Mouse (Mus musculus) T-helper 1 cell (primary cell): Measurements from ENCODE around the gene Ankdd1b.

Experiments
- in situ Hi-C: fragments of 300-600 bp; cut with MboI, MseI; formaldehyde crosslinking; loops from one replicate; pipeline ENCODE4 v1.15.1; 2025; ENCODE audit warnings: high pct_unique_total_duplicates

The Ankdd1b gene

GRCm38 (mm10) chr13:96416380-96416779, 54.6 kb downstream of the Ankdd1b start:
- in situ Hi-C loops: no loop called here

GRCm38 (mm10) chr13:96414384-96414783, 56.6 kb downstream of the Ankdd1b start:
- in situ Hi-C loops: no loop called here

GRCm38 (mm10) chr13:96408786-96409185, 62.2 kb downstream of the Ankdd1b start:
- in situ Hi-C loops: no loop called here

GRCm38 (mm10) chr13:96407040-96407439, 64.0 kb downstream of the Ankdd1b start:
- in situ Hi-C loops: no loop called here

- in situ Hi-C loops: no loop called here
Measured at GRCm38 (mm10) chr13:96405518-96405917, 65.5 kb downstream of the Ankdd1b start.

- in situ Hi-C loops: no loop called here
Measured at GRCm38 (mm10) chr13:96401251-96401650, 69.7 kb downstream of the Ankdd1b start.

GRCm38 (mm10) chr13:96389301-96389700, 81.7 kb downstream of the Ankdd1b start:
- in situ Hi-C loops: no loop called here

GRCm38 (mm10) chr13:96388042-96388888, 82.7 kb downstream of the Ankdd1b start, which contains the start of gene Poc5:
TSS of gene Poc5 (plus strand) at chr13:96388294.
- in situ Hi-C loops: no loop called here

GRCm38 (mm10) chr13:96377883-96378282, 93.1 kb downstream of the Ankdd1b start:
- in situ Hi-C loops: no loop called here

GRCm38 (mm10) chr13:96376871-96377270, 94.1 kb downstream of the Ankdd1b start:
- in situ Hi-C loops: no loop called here

- in situ Hi-C loops: no loop called here
Measured at GRCm38 (mm10) chr13:96375519-96375918, 95.5 kb downstream of the Ankdd1b start.
